Comparison of ENCODE assay signal across 9 mouse cellular contexts in the genomic region with DNA sequence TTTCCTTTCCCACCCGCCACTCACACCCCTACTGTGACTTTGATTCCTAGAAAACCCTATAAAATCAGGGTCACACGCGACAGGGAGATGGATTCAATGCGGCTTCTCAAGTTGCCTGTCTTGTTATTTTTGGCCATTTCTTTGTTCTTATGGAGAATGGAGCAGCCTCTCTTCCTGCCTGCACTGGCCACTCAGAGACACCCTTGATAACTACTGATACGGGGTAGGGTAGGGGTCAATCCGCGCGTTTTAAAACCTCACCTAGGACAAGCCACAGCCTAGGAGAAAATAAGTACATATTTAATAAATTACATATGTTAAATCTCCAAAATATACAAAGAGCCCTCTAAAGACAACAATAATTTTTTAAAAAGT.
A peak's percentile ranks its signal among the peaks of the same experiment; 100 is the strongest.
DNase-seq lines count a peak whose midpoint lies in the region; ATAC-seq and TF ChIP-seq lines count a peak whose summit lies in the region.
"Had no signal": no experiment of that assay in that cellular context is flagged by ENCODE, and none has a peak within 500 bp of the region (broad histone marks: within the 10 kb centered on the region; RNA-seq: fewer than 3 reads in every experiment).

No protein-coding gene starts in this region.

- TF ChIP-seq CTCF in cerebellum, adult 2 months (IDR thresholded peaks at IDR 0.05; ENCODE audit: borderline replicate concordance, insufficient read depth, low read depth, low read length): no peak

- H3K9me3 ChIP-seq in embryonic facial prominence, embryonic 15.5 days (replicated peaks): no peaks in the 10 kb centered on the region
- no peaks in the 10 kb centered on the region for H3K9me3 ChIP-seq in hindbrain, embryonic 16.5 days (ENCODE audit: control insufficient read depth, low read length)
- no peaks in the 10 kb centered on the region for H3K9me3 ChIP-seq in midbrain, embryonic 16.5 days (replicated peaks; ENCODE audit: control insufficient read depth, low read length, poor library complexity, severe bottlenecking)

- H3K36me3 ChIP-seq in embryonic facial prominence, embryonic 15.5 days: no peaks in the 10 kb centered on the region
- no peaks in the 10 kb centered on the region for H3K36me3 ChIP-seq in hindbrain, embryonic 16.5 days (ENCODE audit: control insufficient read depth, insufficient read depth, low read length)
- H3K36me3 ChIP-seq in midbrain, embryonic 16.5 days (ENCODE audit: control insufficient read depth, insufficient read depth, low read length): no peaks in the 10 kb centered on the region

- ATAC-seq in embryonic facial prominence, embryonic 15.5 days (ENCODE audit: insufficient number of reproducible peaks, low FRiP score, low TSS enrichment, low read depth): no peak
- ATAC-seq in hindbrain, embryonic 16.5 days: no peak
- peak; percentile 49; the same call in 1 of the 2 replicates for ATAC-seq in midbrain, embryonic 16.5 days

- H3K4me3 ChIP-seq in embryonic facial prominence, embryonic 15.5 days (replicated peaks): no peak overlapping the region
- H3K4me3 ChIP-seq in hindbrain, embryonic 16.5 days (ENCODE audit: low read length): no peak overlapping the region
- no peak overlapping the region for H3K4me3 ChIP-seq in midbrain, embryonic 16.5 days (ENCODE audit: low read depth, low read length)
- no peak overlapping the region for H3K4me3 ChIP-seq in cerebellum, adult 2 months (replicated peaks; ENCODE audit: insufficient read depth, low read depth, low read length)

- WGBS in embryonic facial prominence, embryonic 15.5 days: 5% methylated on average over 8 of the region's 8 CpGs
- 10% methylated on average over 8 of the region's 8 CpGs for WGBS in hindbrain, embryonic 16.5 days
- WGBS in midbrain, embryonic 16.5 days: 11% methylated on average over 8 of the region's 8 CpGs
- 9% methylated on average over 8 of the region's 8 CpGs for WGBS in cerebellum, adult 2 months

- peak; percentile 61 for DNase-seq in kidney, adult 11 months
- no peak for DNase-seq in kidney, postnatal 14 days
- DNase-seq in gastrocnemius, adult 18-20 months (ENCODE audit: low spot score): no peak
- DNase-seq in cerebellum, adult 2 months: no peak
- DNase-seq in left cerebral cortex, adult 18-20 months (ENCODE audit: low spot score in 2 of 2): no peak

- no peak for TF ChIP-seq POLR2A in cerebellum, adult 2 months (IDR thresholded peaks at IDR 0.05; ENCODE audit: borderline replicate concordance, insufficient read depth, low read length)

- H3K27ac ChIP-seq in embryonic facial prominence, embryonic 15.5 days (replicated peaks): no peak overlapping the region
- no peak overlapping the region for H3K27ac ChIP-seq in hindbrain, embryonic 16.5 days (ENCODE audit: low read depth, low read length)
- no peak overlapping the region for H3K27ac ChIP-seq in midbrain, embryonic 16.5 days (ENCODE audit: low read length)
- no peak overlapping the region for H3K27ac ChIP-seq in cerebellum, adult 2 months (ENCODE audit: insufficient read depth, low read length)
- H3K27ac ChIP-seq: macrophage had no signal

- no peak overlapping the region for H3K9ac ChIP-seq in embryonic facial prominence, embryonic 15.5 days
- H3K9ac ChIP-seq in hindbrain, embryonic 16.5 days (ENCODE audit: low read depth, low read length): no peak overlapping the region
- H3K9ac ChIP-seq in midbrain, embryonic 16.5 days (ENCODE audit: low read depth, low read length): no peak overlapping the region

- peaks cover 9% of the 10 kb centered on the region for H3K4me1 ChIP-seq in embryonic facial prominence, embryonic 15.5 days
- H3K4me1 ChIP-seq in hindbrain, embryonic 16.5 days (ENCODE audit: control insufficient read depth, insufficient read depth, low read depth, low read length): peaks cover 8% of the 10 kb centered on the region
- peaks cover 7% of the 10 kb centered on the region; the same call in 1 of the 2 replicates for H3K4me1 ChIP-seq in midbrain, embryonic 16.5 days (ENCODE audit: control insufficient read depth, insufficient read depth, low read length)
- H3K4me1 ChIP-seq in cerebellum, adult 2 months (ENCODE audit: control insufficient read depth, insufficient read depth, low read length): no peaks in the 10 kb centered on the region

- peak overlapping the region; percentile 46 for H3K4me2 ChIP-seq in embryonic facial prominence, embryonic 15.5 days (replicated peaks)
- peak overlapping the region; percentile 53 for H3K4me2 ChIP-seq in hindbrain, embryonic 16.5 days (ENCODE audit: low read length)
- peak overlapping the region; percentile 49 for H3K4me2 ChIP-seq in midbrain, embryonic 16.5 days (ENCODE audit: low read length)

- no peaks in the 10 kb centered on the region for H3K27me3 ChIP-seq in embryonic facial prominence, embryonic 15.5 days
- no peaks in the 10 kb centered on the region for H3K27me3 ChIP-seq in hindbrain, embryonic 16.5 days (replicated peaks; ENCODE audit: control insufficient read depth, insufficient read depth, low read length)
- no peaks in the 10 kb centered on the region; the same call in 1 of the 2 replicates for H3K27me3 ChIP-seq in midbrain, embryonic 16.5 days (ENCODE audit: control insufficient read depth, insufficient read depth, low read depth, low read length)
- H3K27me3 ChIP-seq in cerebellum, adult 2 months (ENCODE audit: control insufficient read depth, insufficient read depth, low read length): no peaks in the 10 kb centered on the region
